Mouse (Mus musculus): ENCODE results near the gene Utp14b.
A peak's percentile ranks its signal among the peaks of the same experiment; 100 is the strongest.

The Utp14b gene

GRCm38 (mm10) chr1:78657671-78658440, at the start of gene Utp14b, which contains the start of gene Acsl3:
Gene Utp14b (plus strand): TSS chr1:78658038.
Gene Acsl3 (plus strand): TSS chr1:78657825.
- peak; percentile 98 for DNase-seq (ENCODE audit: low spot score)

GRCm38 (mm10) chr1:78609134-78609907, 48.5 kb upstream of the Utp14b start:
- DNase-seq (ENCODE audit: low spot score), result no peak

GRCm38 (mm10) chr1:78611039-78611438, 46.8 kb upstream of the Utp14b start:
- DNase-seq (ENCODE audit: low spot score), result no peak

DNA sequence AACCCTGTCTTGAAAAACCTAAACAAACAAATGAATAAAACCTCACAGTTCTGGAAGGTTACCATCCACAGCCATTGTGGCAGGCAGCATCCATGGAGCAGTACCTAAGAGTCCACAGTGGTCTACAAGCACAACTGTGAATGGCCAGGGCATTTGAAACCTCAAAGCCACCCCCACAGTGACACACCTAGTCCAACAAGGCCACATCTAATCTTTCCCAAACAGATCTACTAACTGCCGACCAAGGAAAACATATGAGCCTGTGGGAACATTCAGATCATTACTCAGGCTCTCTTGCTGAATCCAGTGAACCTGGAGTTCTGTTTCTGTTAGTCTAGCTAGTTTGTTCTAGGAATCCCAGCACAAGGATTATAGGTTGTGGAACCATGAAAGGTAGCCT, 44.9 kb upstream of the Utp14b start:
- DNase-seq (ENCODE audit: low spot score), result no peak

DNA sequence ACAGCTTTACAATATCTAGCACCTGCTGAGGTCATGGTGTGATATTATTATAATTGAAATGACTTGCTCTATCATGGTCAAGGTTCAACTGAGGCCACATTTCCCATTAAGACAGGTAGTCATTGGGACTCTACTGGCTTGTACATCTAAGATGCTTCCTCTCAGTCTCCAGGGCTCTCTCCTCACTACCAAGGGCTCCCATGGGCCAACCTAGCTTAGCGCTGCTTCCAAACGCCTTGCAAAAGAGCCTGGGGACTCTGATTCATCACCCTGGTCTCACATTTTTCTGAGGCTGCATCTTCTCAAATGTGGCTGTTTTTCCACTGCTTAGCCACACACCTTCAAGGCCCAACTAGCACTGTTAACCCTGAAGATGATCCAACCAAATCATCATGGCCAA, 33.5 kb upstream of the Utp14b start:
- no peak for DNase-seq (ENCODE audit: low spot score)

DNA sequence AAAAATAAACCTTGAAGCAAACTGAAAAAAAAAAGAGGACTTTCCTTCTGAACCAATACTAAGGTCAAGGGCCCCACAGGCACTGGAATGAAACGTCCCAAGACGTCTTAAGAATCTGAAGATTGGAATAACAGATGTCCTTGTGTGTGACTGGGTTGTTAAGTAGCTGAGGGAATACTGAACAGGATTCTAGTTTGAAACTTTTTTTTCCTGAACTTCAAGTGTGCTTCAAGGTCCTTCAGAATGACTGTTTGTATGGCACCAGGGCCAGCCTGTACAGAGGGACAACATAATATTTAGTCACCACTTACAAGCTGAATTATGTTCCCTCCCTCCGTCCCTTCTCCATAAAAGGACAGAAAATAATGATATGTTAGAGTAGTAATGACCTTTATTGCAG, 23.4 kb upstream of the Utp14b start:
- no peak for DNase-seq (ENCODE audit: low spot score)

DNA sequence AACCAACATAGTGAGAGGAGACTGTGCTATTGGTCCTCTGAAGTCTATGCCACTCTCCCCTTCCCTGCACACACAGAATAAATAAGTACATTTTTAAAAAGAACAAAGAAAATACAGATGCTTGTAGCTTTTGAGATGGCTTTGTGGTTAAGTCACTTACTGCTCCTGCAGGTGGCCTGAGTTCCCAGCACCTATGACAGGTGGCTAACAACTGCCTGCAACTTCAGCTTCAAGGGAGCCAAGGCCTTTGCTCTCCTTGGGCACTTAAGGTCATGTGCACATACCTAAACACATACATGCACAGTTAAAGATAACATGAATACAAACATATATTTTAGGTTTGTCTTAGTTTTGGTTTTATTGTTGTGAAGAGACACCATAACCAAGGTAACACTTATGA, 17.0 kb upstream of the Utp14b start:
- no peak for DNase-seq (ENCODE audit: low spot score)

- no peak for DNase-seq (ENCODE audit: low spot score)
These were observed 16.0 kb upstream of the Utp14b start for GRCm38 (mm10) chr1:78641791-78642190.

GRCm38 (mm10) chr1:78642197-78642596, 15.6 kb upstream of the Utp14b start:
- DNase-seq (ENCODE audit: low spot score), result no peak

DNA sequence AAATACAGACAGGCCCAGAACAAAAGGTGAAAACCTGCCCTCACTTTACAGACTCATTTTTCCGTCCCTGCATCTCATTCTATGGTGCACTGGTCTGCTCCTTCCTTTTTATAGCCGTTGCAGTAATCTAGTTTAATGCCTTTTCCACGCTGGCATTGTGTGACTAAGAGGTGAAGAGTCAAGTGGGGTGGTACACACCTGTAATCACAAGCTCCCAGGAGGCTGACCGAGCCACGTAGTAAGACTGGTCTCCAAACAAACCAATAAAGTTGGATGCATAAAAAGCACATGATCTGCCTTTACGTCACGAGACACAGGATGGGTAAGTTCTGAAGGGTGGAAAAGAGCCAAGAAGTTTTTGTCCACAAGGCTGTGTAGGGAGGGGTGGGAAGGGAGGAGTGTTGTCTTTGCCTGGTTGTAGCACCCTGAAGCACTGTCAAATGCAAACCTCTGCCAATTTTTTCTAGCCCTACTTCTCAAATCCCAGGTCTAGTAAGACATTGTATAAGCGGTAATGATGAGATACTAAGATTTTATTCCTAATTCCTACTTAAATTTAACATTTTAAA, 10.4 kb upstream of the Utp14b start:
- DNase-seq (ENCODE audit: low spot score), result no peak

GRCm38 (mm10) chr1:78649269-78650061, 8.4 kb upstream of the Utp14b start:
- no peak for DNase-seq (ENCODE audit: low spot score)

GRCm38 (mm10) chr1:78656472-78656871, 1.4 kb upstream of the Utp14b start:
- no peak for DNase-seq (ENCODE audit: low spot score)

- DNase-seq (ENCODE audit: low spot score), result no peak
These were observed 713 bp upstream of the Utp14b start for GRCm38 (mm10) chr1:78657021-78657629.

GRCm38 (mm10) chr1:78658441-78659269, 817 bp downstream of the Utp14b start:
- DNase-seq (ENCODE audit: low spot score), result peak; percentile 13

DNA sequence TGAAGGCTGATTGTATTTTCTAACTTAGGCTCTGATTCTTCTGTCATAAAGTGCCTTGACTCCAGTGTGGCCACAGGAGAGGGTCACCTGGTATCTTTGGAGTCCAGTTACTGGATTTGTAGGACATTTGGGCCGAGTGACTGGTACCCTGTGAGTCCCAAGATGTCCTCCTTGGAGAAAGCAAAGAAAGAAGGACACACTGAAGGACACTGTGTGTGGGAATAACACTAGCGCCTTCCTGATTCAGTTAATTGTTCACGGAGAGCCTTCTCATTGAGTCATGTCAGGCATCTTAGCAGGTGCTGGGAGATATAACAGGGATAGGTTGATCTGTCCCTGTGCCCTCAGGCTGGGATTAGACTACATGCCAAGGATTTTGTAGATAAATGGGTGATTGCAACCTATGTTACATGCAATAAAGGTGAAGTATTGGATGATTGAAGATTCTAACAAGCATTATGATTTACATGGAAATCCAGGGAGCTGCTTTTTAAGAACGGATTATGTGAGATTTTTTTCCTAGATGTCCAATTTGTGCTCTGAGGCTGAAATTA, 1.5 kb downstream of the Utp14b start:
- no peak for DNase-seq (ENCODE audit: low spot score)

GRCm38 (mm10) chr1:78664326-78664725, 6.5 kb downstream of the Utp14b start:
- DNase-seq (ENCODE audit: low spot score), result no peak

DNA sequence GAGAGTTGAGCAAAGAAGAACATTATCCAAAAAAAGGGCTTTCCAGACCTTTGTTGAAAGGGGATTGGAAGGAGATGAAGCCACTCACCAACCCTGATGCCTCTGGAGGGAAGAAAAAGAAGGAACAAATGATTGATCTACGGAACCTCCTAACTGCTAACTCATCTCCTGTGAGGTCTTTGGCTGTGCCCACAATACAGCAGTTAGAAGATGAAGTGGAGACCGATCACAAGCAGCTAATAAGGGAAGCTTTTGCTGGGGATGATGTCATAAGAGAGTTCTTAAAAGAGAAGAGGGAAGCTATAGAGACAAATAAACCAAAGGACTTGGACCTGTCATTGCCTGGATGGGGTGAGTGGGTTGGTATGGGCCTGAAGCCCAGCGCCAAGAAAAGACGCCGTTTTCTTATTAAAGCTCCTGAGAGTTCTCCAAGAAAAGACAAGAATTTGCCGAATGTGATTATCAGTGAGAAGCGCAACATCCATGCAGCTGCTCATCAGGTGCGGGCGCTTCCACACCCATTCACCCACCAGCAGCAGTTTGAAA, 8.2 kb downstream of the Utp14b start:
- DNase-seq (ENCODE audit: low spot score), result no peak

DNA sequence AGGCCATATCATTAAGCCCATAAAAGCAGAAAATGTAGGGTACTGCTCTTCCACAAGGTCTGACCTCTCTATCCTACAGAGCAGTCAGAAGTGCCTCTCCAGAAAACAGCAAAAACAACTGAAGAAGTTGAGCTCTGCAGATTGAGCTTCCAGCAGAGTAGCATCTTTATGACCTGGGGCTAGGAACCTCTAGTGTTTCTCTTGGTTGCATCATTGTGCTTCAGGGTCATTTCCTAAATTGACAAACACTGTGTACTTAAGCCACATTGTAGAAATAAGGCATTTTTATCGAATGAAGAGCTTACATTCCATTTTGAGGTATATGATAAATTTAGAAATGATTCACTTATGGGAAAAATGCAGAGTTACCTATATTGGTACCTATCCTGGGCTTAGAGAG, 8.7 kb downstream of the Utp14b start:
- DNase-seq (ENCODE audit: low spot score), result no peak

- no peak for DNase-seq (ENCODE audit: low spot score)
These were observed 24.5 kb downstream of the Utp14b start for GRCm38 (mm10) chr1:78682291-78682690.

DNA sequence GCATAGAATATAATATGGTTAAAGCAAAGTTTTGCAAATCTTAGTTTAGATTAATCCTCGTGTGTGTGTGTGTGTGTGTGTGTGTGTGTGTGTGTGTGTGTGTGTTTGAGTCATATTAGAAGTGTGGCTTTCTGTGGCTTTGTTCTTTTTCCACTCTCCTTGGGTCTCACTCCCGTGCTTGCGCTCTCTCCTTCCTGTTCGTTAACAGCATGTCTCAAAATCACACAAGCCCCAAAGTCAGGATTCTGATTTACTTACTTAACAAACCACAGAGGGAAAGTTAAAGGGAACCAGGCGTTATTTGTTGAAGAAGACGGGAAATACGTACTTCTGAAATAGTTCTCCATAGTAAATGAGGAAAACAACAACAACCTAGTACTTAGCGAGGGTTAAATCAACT, 26.3 kb downstream of the Utp14b start:
- no peak for DNase-seq (ENCODE audit: low spot score)

All from layer of hippocampus, adult 11-12 months (tissue).